Mouse (Mus musculus) hindbrain, embryonic 16.5 days (tissue): ENCODE data around the gene Tctn3. TPM values are rescaled to one million over a fixed set of nuclear protein-coding genes. Genes with fewer than 3 reads are reported as not detected.
"Not testable (repeated sequence)": the region's sequence is repeated elsewhere in the genome, so short reads cannot be mapped to it uniquely, and the experiment has no call there.

Source experiments
- ATAC-seq: fragments of 200-750 bp; cut with Nextera tagmentation; 2 replicates; pipeline ENCODE4 v1.8.0; 2017; ENCODE audit warnings: moderate TSS enrichment, moderate library complexity
- H3K27ac ChIP-seq: fragments of 300-500 bp; sonication (generic); 2 replicates; pipeline ENCODE4 v1.5.1; 2014; ENCODE audit warnings: low read depth, mild to moderate bottlenecking, control low read depth, low read length, moderate library complexity
- H3K27me3 ChIP-seq: fragments of 300-500 bp; sonication (generic); replicated peaks from 2 replicates; pipeline ENCODE4 v1.6.1; 2014; ENCODE audit warnings: low read length; ENCODE audit not compliant: control insufficient read depth, insufficient read depth
- H3K36me3 ChIP-seq: fragments of 300-500 bp; sonication (generic); 2 replicates; pipeline ENCODE4 v1.6.1; 2014; ENCODE audit warnings: mild to moderate bottlenecking, low read length, moderate library complexity, mixed read lengths; ENCODE audit not compliant: control insufficient read depth, insufficient read depth
- H3K4me1 ChIP-seq: fragments of 300-500 bp; sonication (generic); 2 replicates; pipeline ENCODE4 v1.6.1; 2014; ENCODE audit warnings: low read depth, low read length; ENCODE audit not compliant: control insufficient read depth, insufficient read depth
- H3K4me2 ChIP-seq: fragments of 300-500 bp; sonication (generic); 2 replicates; pipeline ENCODE4 v1.6.1; 2014; ENCODE audit warnings: mild to moderate bottlenecking, low read length, control low read depth, moderate library complexity
- H3K4me3 ChIP-seq: fragments of 300-500 bp; sonication (generic); 2 replicates; pipeline ENCODE4 v1.5.1; 2014; ENCODE audit warnings: mild to moderate bottlenecking, low read length, control low read depth, moderate library complexity
- H3K9ac ChIP-seq: fragments of 300-500 bp; sonication (generic); 2 replicates; pipeline ENCODE4 v1.6.1; 2014; ENCODE audit warnings: low read depth, mild to moderate bottlenecking, control low read depth, low read length, moderate library complexity
- H3K9me3 ChIP-seq: fragments of 300-500 bp; sonication (generic); 2 replicates; pipeline ENCODE4 v1.6.1; 2014; ENCODE audit warnings: mild to moderate bottlenecking, low read length, moderate library complexity; ENCODE audit not compliant: control insufficient read depth
- WGBS: fragments of 180-500 bp; shearing (Covaris S2); extraction: QIAGEN DNeasy Blood & Tissue Kit; methylation state at CpG from one replicate; pipeline ENCODE4 v1.1.7; 2014; 5-methylcytosine and 5-hydroxymethylcytosine counted together
- polyA plus RNA-seq: library from polyadenylated mRNA; unstranded; fragments of >200 nt; fragmentation: Nextera tagmentation; extraction: Ambion mirVana; gene quantifications from 2 replicates; pipeline ENCODE4 v1.2.1, GENCODE M21; 2015

The Tctn3 gene
- polyA plus RNA-seq, 1 experiment from 2014 or later: 14.8 TPM

DNA sequence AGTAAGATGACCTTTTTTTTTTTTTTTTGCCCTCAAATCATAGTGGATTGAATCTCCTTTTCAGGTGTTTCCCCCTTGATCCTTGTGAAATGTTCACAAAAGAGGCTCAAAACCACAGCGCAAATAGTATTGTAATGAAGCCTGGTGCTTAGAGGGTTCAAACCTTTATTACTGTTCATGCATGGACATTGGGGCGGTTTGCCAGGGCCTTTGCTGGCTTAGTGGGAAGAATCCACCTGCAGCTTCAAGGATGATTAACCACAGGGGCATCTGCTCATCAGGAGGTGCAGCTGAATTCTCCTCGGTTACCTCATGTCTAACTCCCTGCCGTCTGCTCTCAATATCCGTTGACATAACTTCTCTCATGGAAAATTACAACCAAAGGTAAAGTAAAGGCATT, 20.6 kb upstream of the Tctn3 start:
- Histone ChIP-seq H3K9ac (no peak overlapping the region), H3K27me3 (no peaks in the 10 kb centered on the region), H3K4me3 (no peak overlapping the region), H3K4me1 (no peaks in the 10 kb centered on the region), H3K4me2 (no peak overlapping the region), H3K9me3 (no peaks in the 10 kb centered on the region), H3K36me3 (no peaks in the 10 kb centered on the region), H3K27ac (no peak overlapping the region)
- 80% methylated on average over 5 of the region's 5 CpGs for WGBS
- no peak for ATAC-seq

DNA sequence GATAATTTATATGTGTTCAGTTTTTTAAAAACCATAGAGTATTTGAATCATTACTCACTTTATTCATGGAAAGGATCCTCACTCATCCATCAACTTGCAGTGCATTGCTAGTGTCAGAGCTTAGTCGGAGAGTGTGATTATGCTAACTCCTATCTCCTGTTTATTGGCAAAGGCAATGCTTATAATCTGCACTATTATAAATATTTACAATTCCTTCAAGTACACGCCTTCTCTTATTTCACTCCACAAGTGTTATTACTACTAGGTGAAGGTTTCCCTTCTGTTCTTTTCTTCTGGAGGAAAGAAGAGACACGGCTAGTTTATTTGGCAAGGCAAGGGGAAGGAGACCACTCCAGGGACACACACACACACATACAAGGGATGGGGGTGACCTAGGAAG, 20.2 kb upstream of the Tctn3 start:
- no peak for ATAC-seq
- WGBS: 83% methylated on average over 3 of the region's 3 CpGs
- Histone ChIP-seq H3K27me3 (no peaks in the 10 kb centered on the region), H3K4me3 (no peak overlapping the region), H3K9ac (no peak overlapping the region), H3K9me3 (no peaks in the 10 kb centered on the region), H3K4me2 (no peak overlapping the region), H3K36me3 (no peaks in the 10 kb centered on the region), H3K4me1 (no peaks in the 10 kb centered on the region), H3K27ac (no peak overlapping the region)

DNA sequence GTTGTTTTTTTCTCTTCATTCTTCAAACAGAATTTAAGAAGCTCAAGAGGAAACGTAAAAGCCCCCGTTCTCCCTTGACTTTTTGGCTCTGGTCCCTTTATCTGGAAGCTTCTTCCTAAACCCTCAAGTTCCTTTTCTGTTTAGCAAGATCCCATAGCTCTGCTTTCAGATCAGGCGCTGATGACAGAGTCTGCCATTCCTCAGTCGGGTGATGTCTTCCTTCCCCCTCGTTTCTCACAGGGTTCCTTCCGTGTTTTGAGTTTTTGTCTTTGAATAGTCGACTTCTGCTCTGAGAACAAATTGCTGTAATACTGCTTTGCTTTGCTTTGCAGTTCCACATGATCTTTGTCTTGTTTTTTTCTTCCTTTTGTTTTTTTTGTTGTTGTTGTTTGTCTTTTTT, 18.6 kb upstream of the Tctn3 start:
- WGBS: 83% methylated on average over 7 of the region's 7 CpGs
- ATAC-seq: no peak
- no peaks in the 10 kb centered on the region for H3K36me3 ChIP-seq
- H3K27ac ChIP-seq: no peak overlapping the region
- no peaks in the 10 kb centered on the region for H3K9me3 ChIP-seq
- no peak overlapping the region for H3K4me3 ChIP-seq
- H3K4me2 ChIP-seq: no peak overlapping the region
- no peaks in the 10 kb centered on the region for H3K4me1 ChIP-seq
- H3K27me3 ChIP-seq: no peaks in the 10 kb centered on the region
- no peak overlapping the region for H3K9ac ChIP-seq

DNA sequence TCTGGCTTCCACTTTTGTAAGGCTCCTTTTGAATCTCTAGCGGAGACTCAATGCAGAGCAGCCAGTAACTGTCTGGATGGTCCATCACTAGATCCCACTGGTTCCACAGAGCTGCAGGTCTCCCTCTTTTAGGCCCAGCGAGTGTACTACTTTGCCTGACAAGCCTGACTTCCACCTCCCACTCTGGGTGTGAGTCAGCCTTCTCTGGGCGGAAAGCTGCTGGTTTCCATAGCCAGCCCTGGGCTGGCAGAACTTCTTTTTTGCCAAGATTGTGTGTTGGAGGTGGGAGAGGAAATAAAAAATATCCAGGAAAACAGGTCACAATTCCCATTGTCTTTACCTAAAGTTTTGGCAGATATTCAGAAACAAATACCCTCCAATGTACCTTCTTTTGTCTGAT, 18.1 kb upstream of the Tctn3 start:
- no peak overlapping the region for H3K27ac ChIP-seq
- no peak overlapping the region for H3K4me3 ChIP-seq
- H3K4me2 ChIP-seq: no peak overlapping the region
- H3K4me1 ChIP-seq: no peaks in the 10 kb centered on the region
- H3K36me3 ChIP-seq: no peaks in the 10 kb centered on the region
- no peaks in the 10 kb centered on the region for H3K9me3 ChIP-seq
- H3K9ac ChIP-seq: no peak overlapping the region
- ATAC-seq: no peak
- WGBS: 88% methylated on average over 3 of the region's 3 CpGs
- H3K27me3 ChIP-seq: no peaks in the 10 kb centered on the region

DNA sequence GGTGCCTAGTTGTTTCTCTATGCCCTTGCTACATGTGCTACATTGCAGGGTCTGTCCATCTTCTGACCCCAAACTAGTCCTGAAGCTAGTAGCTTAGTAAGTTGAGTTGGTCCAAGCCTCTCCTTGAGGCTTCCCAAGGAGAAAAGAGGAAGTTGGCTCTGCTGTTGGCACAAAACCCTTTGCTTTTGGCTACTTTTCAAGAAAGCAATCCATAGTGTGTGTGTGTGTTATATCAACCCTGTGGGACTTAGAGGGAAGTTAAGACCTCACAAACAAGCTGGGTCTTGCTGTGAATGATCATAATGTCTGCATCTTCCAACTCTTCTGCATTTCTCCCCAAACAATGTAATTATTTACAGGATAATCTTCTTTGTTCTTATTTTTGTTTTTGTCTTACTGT, 16.9 kb upstream of the Tctn3 start:
- Histone ChIP-seq H3K4me3 (no peak overlapping the region), H3K4me1 (no peaks in the 10 kb centered on the region), H3K9ac (no peak overlapping the region), H3K36me3 (no peaks in the 10 kb centered on the region), H3K4me2 (no peak overlapping the region), H3K27me3 (no peaks in the 10 kb centered on the region), H3K9me3 (no peaks in the 10 kb centered on the region), H3K27ac (no peak overlapping the region)
- ATAC-seq: no peak

DNA sequence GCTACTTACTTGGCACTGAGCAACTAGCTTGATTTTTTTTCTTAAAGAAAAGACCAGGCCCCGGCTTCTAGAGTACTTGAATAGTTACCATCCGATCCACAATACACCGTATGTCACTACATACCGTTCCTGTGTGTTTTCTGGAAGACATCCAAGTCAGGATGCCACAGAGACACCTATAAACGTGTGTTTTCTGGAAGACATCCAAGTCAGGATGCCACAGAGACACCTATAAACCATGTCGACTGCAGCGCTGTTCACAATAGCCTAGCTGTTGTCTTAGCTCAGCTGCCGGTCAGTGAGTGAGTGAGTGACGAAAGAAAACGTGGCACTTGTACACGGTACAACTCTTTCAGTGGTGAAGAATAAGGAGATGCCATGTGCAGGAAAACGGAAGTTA, 13.9 kb upstream of the Tctn3 start:
- Histone ChIP-seq H3K27ac (no peak overlapping the region), H3K4me3 (no peak overlapping the region), H3K4me2 (no peak overlapping the region), H3K36me3 (no peaks in the 10 kb centered on the region), H3K27me3 (no peaks in the 10 kb centered on the region), H3K4me1 (no peaks in the 10 kb centered on the region), H3K9me3 (no peaks in the 10 kb centered on the region), H3K9ac (no peak overlapping the region)
- ATAC-seq: no peak
- WGBS: 59% methylated on average over 12 of the region's 12 CpGs

DNA sequence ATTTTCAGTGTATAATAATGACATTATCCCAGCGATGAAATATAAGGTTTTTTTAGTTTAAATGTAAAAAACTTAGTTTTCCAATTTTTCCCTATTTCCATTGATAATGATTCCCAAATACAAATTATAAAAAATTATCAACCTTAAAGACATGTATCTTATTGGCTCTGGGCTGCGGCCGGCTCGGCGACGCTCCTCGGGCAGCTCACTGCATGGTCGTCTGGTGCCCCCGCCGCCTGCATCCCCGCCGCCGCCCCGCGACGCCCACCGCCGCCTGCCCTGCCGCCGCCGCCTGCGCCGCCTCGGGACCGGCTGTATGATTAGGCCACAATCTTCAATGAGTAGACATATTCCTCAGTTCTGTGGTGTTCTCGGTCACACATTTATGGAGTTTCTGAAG, 9.6 kb upstream of the Tctn3 start:
- ATAC-seq, H3K36me3 ChIP-seq: not testable (repeated sequence)
- 52% methylated on average over 10 of the region's 26 CpGs for WGBS

DNA sequence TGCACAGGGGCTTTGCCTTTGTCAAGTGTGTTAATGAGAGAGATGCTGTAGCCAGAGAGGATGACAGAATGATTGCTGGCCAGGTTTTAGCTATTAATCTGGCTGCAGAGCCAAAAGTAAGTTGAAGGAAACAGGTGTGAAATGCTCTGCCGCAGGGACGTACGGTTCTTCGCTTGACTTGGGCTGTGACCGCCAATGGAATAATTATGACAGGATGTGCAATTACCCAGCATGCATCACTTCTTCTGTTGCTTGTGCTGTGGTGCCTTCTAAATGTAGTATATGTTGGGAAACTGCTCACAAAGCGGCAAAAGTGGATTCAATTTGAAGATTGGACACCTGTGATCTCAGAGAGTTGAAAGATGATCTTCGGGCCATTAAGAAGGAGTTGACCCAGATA, 4.0 kb upstream of the Tctn3 start:
- ATAC-seq: no peak
- Histone ChIP-seq H3K9ac (no peak overlapping the region), H3K4me3 (no peak overlapping the region), H3K36me3 (no peaks in the 10 kb centered on the region), H3K27ac (no peak overlapping the region), H3K4me1 (peaks cover 5% of the 10 kb centered on the region), H3K27me3 (no peaks in the 10 kb centered on the region), H3K4me2 (no peak overlapping the region), H3K9me3 (no peaks in the 10 kb centered on the region)
- WGBS: 94% methylated on average over 7 of the region's 7 CpGs

More for the DNA sequence above, 9.6 kb upstream of the Tctn3 start:
- not testable (repeated sequence) for H3K4me2 ChIP-seq, H3K9me3 ChIP-seq, H3K4me3 ChIP-seq, H3K27me3 ChIP-seq, H3K9ac ChIP-seq, H3K27ac ChIP-seq, H3K4me1 ChIP-seq

DNA sequence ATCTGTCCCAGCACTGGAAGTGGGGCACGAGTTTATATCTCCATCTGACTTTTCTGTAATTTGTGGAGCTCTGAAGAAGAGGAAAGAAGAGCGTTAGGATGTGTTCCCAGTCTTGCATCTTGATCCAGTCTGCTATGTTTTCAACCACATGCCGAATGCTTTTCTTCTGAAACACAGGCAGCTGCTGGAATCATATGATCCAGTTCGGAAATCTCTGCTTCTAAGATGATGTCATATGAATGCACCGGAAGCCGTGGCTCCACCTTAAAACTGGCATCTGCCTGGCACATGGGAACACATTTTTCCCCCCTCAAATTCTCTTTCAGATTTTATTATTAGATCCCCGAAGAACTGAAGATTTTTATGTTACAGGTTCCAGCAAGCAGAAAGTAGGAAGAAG, 2.8 kb upstream of the Tctn3 start:
- no peaks in the 10 kb centered on the region for H3K36me3 ChIP-seq
- 83% methylated on average over 7 of the region's 7 CpGs for WGBS
- ATAC-seq: no peak

DNA sequence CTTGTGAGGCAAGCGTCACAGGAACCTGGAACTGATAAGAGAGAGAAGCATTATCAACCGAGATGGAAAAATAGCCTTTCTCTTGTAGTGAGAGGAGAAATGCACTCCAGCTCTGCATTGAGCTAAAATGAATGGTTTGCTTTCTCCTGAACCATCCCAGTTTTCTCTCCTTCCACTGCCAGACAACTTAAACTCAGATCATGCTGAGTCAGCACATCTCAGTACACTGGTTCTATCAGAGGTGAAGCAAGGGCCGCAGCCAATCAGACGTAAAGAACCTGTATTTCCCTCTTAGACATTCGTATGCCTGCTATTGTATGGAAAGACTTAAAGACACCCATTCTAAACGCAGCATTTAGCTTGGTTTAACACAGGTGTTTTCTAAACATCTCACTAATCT, 4.4 kb downstream of the Tctn3 start:
- no peak overlapping the region for H3K27ac ChIP-seq
- H3K4me2 ChIP-seq: no peak overlapping the region
- ATAC-seq: no peak
- 96% methylated on average over 6 of the region's 6 CpGs for WGBS
- H3K9me3 ChIP-seq: no peaks in the 10 kb centered on the region
- H3K9ac ChIP-seq: no peak overlapping the region
- no peaks in the 10 kb centered on the region for H3K27me3 ChIP-seq
- H3K36me3 ChIP-seq: peaks cover 19% of the 10 kb centered on the region
- peaks cover 8% of the 10 kb centered on the region for H3K4me1 ChIP-seq
- H3K4me3 ChIP-seq: no peak overlapping the region

More for the DNA sequence above, 2.8 kb upstream of the Tctn3 start:
- no peak overlapping the region for H3K9ac ChIP-seq
- peaks cover 8% of the 10 kb centered on the region for H3K4me1 ChIP-seq
- no peaks in the 10 kb centered on the region for H3K27me3 ChIP-seq
- no peak overlapping the region for H3K4me3 ChIP-seq
- H3K4me2 ChIP-seq: no peak overlapping the region
- no peak overlapping the region for H3K27ac ChIP-seq
- no peaks in the 10 kb centered on the region for H3K9me3 ChIP-seq
